Mouse (Mus musculus) liver, embryonic 13.5 days (tissue): Measurements from ENCODE around the gene Miox. TPM values are rescaled to one million over a fixed set of nuclear protein-coding genes. Genes with fewer than 3 reads are reported as not detected.

Experiments used
- ATAC-seq: fragments of 200-750 bp; cut with Nextera tagmentation; 2 replicates; pipeline ENCODE4 v1.8.0; 2017; ENCODE audit warnings: low read depth, mild to moderate bottlenecking, moderate number of reproducible peaks, moderate library complexity
- DNase-seq: peaks from one replicate; pipeline ENCODE4 v3.0.0; 2022
- H3K27ac ChIP-seq: fragments of 300-500 bp; sonication (generic); 2 replicates; pipeline ENCODE4 v1.5.1; 2015; ENCODE audit warnings: moderate library complexity, mild to moderate bottlenecking, inconsistent platforms
- H3K27me3 ChIP-seq: fragments of 300-500 bp; sonication (generic); 2 replicates; pipeline ENCODE4 v1.6.1; 2015; ENCODE audit warnings: mild to moderate bottlenecking, inconsistent platforms
- H3K36me3 ChIP-seq: fragments of 300-500 bp; sonication (generic); 2 replicates; pipeline ENCODE4 v1.6.1; 2015; ENCODE audit warnings: mild to moderate bottlenecking, inconsistent platforms
- H3K4me1 ChIP-seq: fragments of 300-500 bp; sonication (generic); replicated peaks from 2 replicates; pipeline ENCODE4 v1.6.1; 2015; ENCODE audit warnings: inconsistent platforms
- H3K4me2 ChIP-seq: fragments of 300-500 bp; sonication (generic); 2 replicates; pipeline ENCODE4 v1.6.1; 2015; ENCODE audit warnings: inconsistent platforms, mild to moderate bottlenecking, moderate library complexity
- H3K4me3 ChIP-seq: fragments of 300-500 bp; sonication (generic); replicated peaks from 2 replicates; pipeline ENCODE4 v1.5.1; 2015; ENCODE audit warnings: mild to moderate bottlenecking, inconsistent platforms
- H3K9ac ChIP-seq: fragments of 300-500 bp; sonication (generic); 2 replicates; pipeline ENCODE4 v1.6.1; 2015; ENCODE audit warnings: mild to moderate bottlenecking, inconsistent platforms
- H3K9me3 ChIP-seq: fragments of 300-500 bp; sonication (generic); replicated peaks from 2 replicates; pipeline ENCODE4 v1.6.1; 2016; ENCODE audit warnings: inconsistent platforms
- WGBS: fragments of 180-500 bp; shearing (Covaris S2); methylation state at CpG from one replicate; pipeline ENCODE4 v1.1.7; 2015; ENCODE audit not compliant: insufficient replicate concordance; 5-methylcytosine and 5-hydroxymethylcytosine counted together
- polyA plus RNA-seq: library from polyadenylated mRNA; unstranded; fragments of >200 nt; fragmentation: Nextera tagmentation; extraction: Ambion mirVana; gene quantifications from 2 replicates; pipeline ENCODE4 v1.2.1, GENCODE M21; 2015

Gene Miox
- polyA plus RNA-seq, 1 experiment from 2014 or later: 6.8 TPM

GRCm38 (mm10) chr15:89350447-89350846 is 16.2 kb downstream of the Miox start:
- Histone ChIP-seq H3K9me3 (no peaks in the 10 kb centered on the region), H3K36me3 (peaks cover 44% of the 10 kb centered on the region), H3K9ac (no peak overlapping the region), H3K4me2 (no peak overlapping the region), H3K4me1 (peaks cover 16% of the 10 kb centered on the region), H3K27ac (no peak overlapping the region), H3K4me3 (no peak overlapping the region), H3K27me3 (no peaks in the 10 kb centered on the region)
- no peak for DNase-seq
- ATAC-seq: no peak
- WGBS: 82% methylated on average over 5 of the region's 5 CpGs

- Histone ChIP-seq H3K4me3 (no peak overlapping the region), H3K27me3 (no peaks in the 10 kb centered on the region), H3K4me1 (peaks cover 16% of the 10 kb centered on the region), H3K27ac (no peak overlapping the region), H3K4me2 (no peak overlapping the region), H3K9me3 (no peaks in the 10 kb centered on the region), H3K36me3 (peaks cover 44% of the 10 kb centered on the region), H3K9ac (no peak overlapping the region)
- DNase-seq (no peak), ATAC-seq (no peak)
- WGBS: 86% methylated on average over 15 of the region's 15 CpGs
Measured at GRCm38 (mm10) chr15:89351302-89351701, 17.1 kb downstream of the Miox start.

- Histone ChIP-seq H3K27me3 (no peaks in the 10 kb centered on the region), H3K27ac (no peak overlapping the region), H3K36me3 (peaks cover 44% of the 10 kb centered on the region), H3K4me2 (no peak overlapping the region), H3K4me3 (no peak overlapping the region), H3K9me3 (no peaks in the 10 kb centered on the region), H3K9ac (no peak overlapping the region), H3K4me1 (peaks cover 21% of the 10 kb centered on the region)
- ATAC-seq (no peak), DNase-seq (no peak)
- WGBS: 92% methylated on average over 14 of the region's 14 CpGs
Measured at GRCm38 (mm10) chr15:89352054-89352453, 17.9 kb downstream of the Miox start.

- H3K4me2 ChIP-seq: no peak overlapping the region
- no peaks in the 10 kb centered on the region for H3K27me3 ChIP-seq
- H3K9ac ChIP-seq: no peak overlapping the region
- ATAC-seq: no peak
- peaks cover 29% of the 10 kb centered on the region for H3K4me1 ChIP-seq
- no peaks in the 10 kb centered on the region for H3K9me3 ChIP-seq
- peaks cover 50% of the 10 kb centered on the region for H3K36me3 ChIP-seq
- DNase-seq: no peak
- 94% methylated on average over 12 of the region's 12 CpGs for WGBS
- H3K27ac ChIP-seq: no peak overlapping the region
- H3K4me3 ChIP-seq: no peak overlapping the region
Measured at GRCm38 (mm10) chr15:89352795-89353194, 18.6 kb downstream of the Miox start.

GRCm38 (mm10) chr15:89353837-89354236 is 19.6 kb downstream of the Miox start:
- H3K9ac ChIP-seq: peak overlapping the region; percentile 86
- ATAC-seq (no peak), DNase-seq (no peak)
- H3K27me3 ChIP-seq: no peaks in the 10 kb centered on the region
- peaks cover 39% of the 10 kb centered on the region for H3K4me1 ChIP-seq
- H3K4me3 ChIP-seq: peak overlapping the region; percentile 71
- H3K36me3 ChIP-seq: peaks cover 60% of the 10 kb centered on the region
- peak overlapping the region; percentile 81 for H3K4me2 ChIP-seq
- H3K9me3 ChIP-seq: no peaks in the 10 kb centered on the region
- H3K27ac ChIP-seq: no peak overlapping the region
- WGBS: 93% methylated on average over 16 of the region's 16 CpGs

GRCm38 (mm10) chr15:89354455-89354854 is 20.3 kb downstream of the Miox start:
- Histone ChIP-seq H3K4me2 (peak overlapping the region; percentile 81), H3K27me3 (no peaks in the 10 kb centered on the region), H3K36me3 (peaks cover 63% of the 10 kb centered on the region), H3K9me3 (no peaks in the 10 kb centered on the region), H3K27ac (peak overlapping the region; percentile 84), H3K4me3 (peak overlapping the region; percentile 71), H3K4me1 (peaks cover 45% of the 10 kb centered on the region), H3K9ac (peak overlapping the region; percentile 86)
- no peak for ATAC-seq
- WGBS: 79% methylated on average over 7 of the region's 7 CpGs
- DNase-seq: no peak

- ATAC-seq (peak; percentile 87), DNase-seq (peak; percentile 89)
- no peaks in the 10 kb centered on the region for H3K27me3 ChIP-seq
- peak within 1 kb of the TSS; percentile 91 for H3K27ac ChIP-seq
- WGBS: under 1% methylated on average over 64 of the region's 64 CpGs
- H3K36me3 ChIP-seq: peaks cover 69% of the 10 kb centered on the region
- H3K9ac ChIP-seq: peak within 1 kb of the TSS; percentile 86
- no peaks in the 10 kb centered on the region for H3K9me3 ChIP-seq
- peak within 1 kb of the TSS; percentile 71 for H3K4me3 ChIP-seq
- peaks cover 52% of the 10 kb centered on the region for H3K4me1 ChIP-seq
- H3K4me2 ChIP-seq: peak within 1 kb of the TSS; percentile 81
Measured at GRCm38 (mm10) chr15:89355241-89356187, 21.3 kb downstream of the Miox start, which contains the start of the genes Lmf2 and Ncaph2. Gene Lmf2, minus strand, starts transcription at chr15:89355659. Gene Ncaph2, plus strand, starts transcription at chr15:89355719.

GRCm38 (mm10) chr15:89356372-89356771 is 22.2 kb downstream of the Miox start:
- peaks cover 55% of the 10 kb centered on the region for H3K4me1 ChIP-seq
- under 1% methylated on average over 15 of the region's 15 CpGs for WGBS
- DNase-seq: peak; percentile 86
- peak; percentile 64 for ATAC-seq
- H3K4me3 ChIP-seq: peak overlapping the region; percentile 71
- peak overlapping the region; percentile 79 for H3K9ac ChIP-seq
- H3K4me2 ChIP-seq: peak overlapping the region; percentile 72
- peaks cover 69% of the 10 kb centered on the region for H3K36me3 ChIP-seq
- H3K9me3 ChIP-seq: no peaks in the 10 kb centered on the region
- H3K27me3 ChIP-seq: no peaks in the 10 kb centered on the region
- peak overlapping the region; percentile 91 for H3K27ac ChIP-seq

GRCm38 (mm10) chr15:89358784-89359183 is 24.6 kb downstream of the Miox start:
- H3K4me2 ChIP-seq: peak overlapping the region; percentile 72; the same call in 1 of the 2 replicates

GRCm38 (mm10) chr15:89363051-89363450 is 28.9 kb downstream of the Miox start:
- H3K4me3 ChIP-seq: no peak overlapping the region
- 92% methylated on average over 7 of the region's 7 CpGs for WGBS
- no peak overlapping the region for H3K27ac ChIP-seq
- peaks cover 96% of the 10 kb centered on the region for H3K36me3 ChIP-seq
- H3K4me2 ChIP-seq: no peak overlapping the region
- no peaks in the 10 kb centered on the region for H3K27me3 ChIP-seq
- no peak overlapping the region for H3K9ac ChIP-seq
- DNase-seq (no peak), ATAC-seq (no peak)
- no peaks in the 10 kb centered on the region for H3K9me3 ChIP-seq
- peaks cover 24% of the 10 kb centered on the region for H3K4me1 ChIP-seq

More at GRCm38 (mm10) chr15:89358784-89359183, 24.6 kb downstream of the Miox start:
- no peak for DNase-seq
- Histone ChIP-seq H3K9ac (0 out of 2 replicates have a peak overlapping the region, but pooled peaks have one; percentile 26), H3K36me3 (peaks cover 69% of the 10 kb centered on the region), H3K4me1 (peaks cover 52% of the 10 kb centered on the region), H3K9me3 (no peaks in the 10 kb centered on the region), H3K27ac (no peak overlapping the region), H3K27me3 (no peaks in the 10 kb centered on the region), H3K4me3 (no peak overlapping the region)
- 46% methylated on average over 3 of the region's 3 CpGs for WGBS
- ATAC-seq: no peak

- peaks cover 4% of the 10 kb centered on the region; the same call in 1 of the 2 replicates for H3K4me1 ChIP-seq
- 93% methylated on average over 4 of the region's 4 CpGs for WGBS
- no peak overlapping the region for H3K27ac ChIP-seq
- H3K27me3 ChIP-seq: no peaks in the 10 kb centered on the region
- no peak overlapping the region for H3K4me2 ChIP-seq
- no peak overlapping the region for H3K4me3 ChIP-seq
- DNase-seq: no peak
- peaks cover 100% of the 10 kb centered on the region for H3K36me3 ChIP-seq
- no peak for ATAC-seq
- no peak overlapping the region for H3K9ac ChIP-seq
- no peaks in the 10 kb centered on the region for H3K9me3 ChIP-seq
Measured at GRCm38 (mm10) chr15:89365141-89365551, 30.9 kb downstream of the Miox start.
